In the genomic region with DNA sequence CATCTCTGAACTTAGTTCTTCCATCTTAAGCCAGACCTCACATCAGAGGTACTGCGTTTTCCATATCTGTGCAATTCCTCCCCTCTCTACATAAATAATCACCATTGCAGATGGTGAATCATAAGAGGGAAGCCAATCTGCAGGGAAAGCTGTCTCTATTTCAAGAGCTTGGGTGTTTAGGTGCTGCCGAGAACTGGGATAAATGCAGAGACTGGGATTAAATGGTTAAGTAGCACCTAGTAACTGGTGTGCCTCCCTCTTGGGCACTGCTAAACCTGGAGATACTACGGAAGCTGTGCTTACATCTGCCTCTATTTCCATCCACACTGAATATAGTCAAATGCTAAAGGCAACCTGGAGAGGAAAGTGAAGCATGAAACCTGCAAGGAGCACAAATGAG, we compare ENCODE assay signal across 31 mouse cellular contexts. TPM values are rescaled to one million over a fixed set of nuclear protein-coding genes. Genes with fewer than 3 reads are reported as not detected.
DNase-seq lines count a peak whose midpoint lies in the region; ATAC-seq lines count a peak whose summit lies in the region.
"Had no signal": no experiment of that assay in that cellular context is flagged by ENCODE, and none has a peak within 500 bp of the region (broad histone marks: within the 10 kb centered on the region; RNA-seq: fewer than 3 reads in every experiment).

No protein-coding gene starts in this region.

- H3K27me3 ChIP-seq in intestine, embryonic 16.5 days (replicated peaks; ENCODE audit: control insufficient read depth, insufficient read depth, low read length), result no peaks in the 10 kb centered on the region
- H3K27me3 ChIP-seq: embryonic facial prominence, embryonic 12.5 days; heart, embryonic 15.5 days; limb, embryonic 13.5 days; midbrain, embryonic 12.5 days; neural tube, embryonic 13.5 days had no signal

- H3K9ac ChIP-seq in intestine, embryonic 16.5 days (ENCODE audit: low read depth, low read length), result no peak overlapping the region
- H3K9ac ChIP-seq: embryonic facial prominence, embryonic 12.5 days; heart, embryonic 15.5 days; limb, embryonic 13.5 days; midbrain, embryonic 12.5 days; neural tube, embryonic 13.5 days had no signal

- no peaks in the 10 kb centered on the region for H3K9me3 ChIP-seq in intestine, embryonic 16.5 days (ENCODE audit: control insufficient read depth, low read length)
- H3K9me3 ChIP-seq: embryonic facial prominence, embryonic 12.5 days; heart, embryonic 10.5 days; heart, embryonic 15.5 days; limb, embryonic 13.5 days; midbrain, embryonic 12.5 days; neural tube, embryonic 13.5 days had no signal

- H3K4me2 ChIP-seq in intestine, embryonic 16.5 days (ENCODE audit: low read depth, low read length), result no peak overlapping the region
- H3K4me2 ChIP-seq: embryonic facial prominence, embryonic 12.5 days; heart, embryonic 15.5 days; limb, embryonic 13.5 days; liver, embryonic 11.5 days; midbrain, embryonic 12.5 days; neural tube, embryonic 13.5 days had no signal

- ATAC-seq in intestine, embryonic 16.5 days, result no peak
- ATAC-seq: activated CD4-positive, CD25-positive, alpha-beta regulatory T cell, adult 4 months; forebrain, embryonic 14.5 days; hindbrain, embryonic 16.5 days had no signal

- H3K4me1 ChIP-seq in intestine, embryonic 16.5 days (ENCODE audit: control insufficient read depth, insufficient read depth, low read length), result no peaks in the 10 kb centered on the region
- H3K4me1 ChIP-seq: embryonic facial prominence, embryonic 12.5 days; heart, embryonic 10.5 days; heart, embryonic 15.5 days; limb, embryonic 13.5 days; midbrain, embryonic 12.5 days; neural tube, embryonic 13.5 days had no signal

- 81% methylated on average over 3 of the region's 3 CpGs for WGBS in intestine, embryonic 16.5 days

- no peak overlapping the region for H3K27ac ChIP-seq in intestine, embryonic 16.5 days (ENCODE audit: low read length)
- H3K27ac ChIP-seq: embryonic facial prominence, embryonic 12.5 days; heart, embryonic 10.5 days; heart, embryonic 15.5 days; kidney, postnatal 0 days; limb, embryonic 13.5 days; midbrain, embryonic 12.5 days; neural tube, embryonic 13.5 days; stomach, postnatal 0 days had no signal

- no peak overlapping the region for H3K4me3 ChIP-seq in intestine, embryonic 16.5 days (ENCODE audit: low read length)
- H3K4me3 ChIP-seq: embryonic facial prominence, embryonic 12.5 days; heart, embryonic 10.5 days; heart, embryonic 15.5 days; limb, embryonic 13.5 days; midbrain, embryonic 12.5 days; neural tube, embryonic 13.5 days had no signal

- no peaks in the 10 kb centered on the region for H3K36me3 ChIP-seq in intestine, embryonic 16.5 days (ENCODE audit: control insufficient read depth, insufficient read depth, low read length)
- H3K36me3 ChIP-seq: embryonic facial prominence, embryonic 12.5 days; heart, embryonic 10.5 days; heart, embryonic 15.5 days; limb, embryonic 13.5 days; midbrain, embryonic 12.5 days; neural tube, embryonic 13.5 days had no signal

- intact Hi-C loops in left cerebral cortex, postnatal 14 days (cut with DNase I), result loop anchor here (2.0 to 5.0 kb wide), 3 partner anchors 223 to 661 kb away; no protein-coding TSS in a partner anchor

- peak; percentile 28 for DNase-seq in layer of hippocampus, adult 9-11 months
- DNase-seq in layer of hippocampus, postnatal 10 days (ENCODE audit: low spot score in 2 of 2), result no peak
- peak; percentile 39 to 45 for DNase-seq in right cerebral cortex, adult 2 months (ENCODE audit: low spot score in 2 of 2)
- DNase-seq in right cerebral cortex, postnatal 14 days, result no peak
- peak; percentile 9 to 41 for DNase-seq in left cerebral cortex, postnatal 14 days (ENCODE audit: low spot score in 2 of 2)
- no peak for DNase-seq in T-cell, adult 2 months (ENCODE audit: low spot score)
- DNase-seq: adrenal gland, adult 8-10 months; B cell, adult 2 months; cerebellum, adult 11 months; cerebellum, adult 9-10 months; cerebellum, postnatal 36 days; embryo, embryonic 11 days; gastrocnemius, postnatal 10 days; kidney, adult 8-10 months; kidney, postnatal 4 days; lung, postnatal 36 days; thymus, adult 2 months; thymus, postnatal 36 days had no signal

RNA-seq across cellular contexts. Expression of a gene that starts 26.3 kb away (rescaled TPM):
- 10 to 100 TPM; 39.1 to 41.3 TPM for total RNA-seq in layer of hippocampus, postnatal 10 days (2021)
- 10 to 100 TPM; 36.9 to 39.4 TPM for total RNA-seq in left cerebral cortex, postnatal 14 days (2021)
- polyA plus RNA-seq in intestine, embryonic 16.5 days (2015; fragmentation: Nextera tagmentation; extraction: Ambion mirVana), result 15.8 and 17.2 TPM in 2 replicates

Comparison
In these comparisons a context has a peak if more than half of its experiments do, and no peak if none do; other contexts are left out.
1. DNase-seq: peak in layer of hippocampus, adult 9-11 months (single experiment), right cerebral cortex, adult 2 months (2 of 2) and left cerebral cortex, postnatal 14 days (2 of 2); none in layer of hippocampus, postnatal 10 days (0 of 2), right cerebral cortex, postnatal 14 days (single experiment) and T-cell, adult 2 months (single experiment).